ENCODE assay signal across 14 mouse cellular contexts in genomic region chr1:133196181-133196580, GRCm38 (mm10). TPM values are rescaled to one million over a fixed set of nuclear protein-coding genes. Genes with fewer than 3 reads are reported as not detected.
A peak's percentile ranks its signal among the peaks of the same experiment; 100 is the strongest.
DNase-seq lines count a peak whose midpoint lies in the region; ATAC-seq lines count a peak whose summit lies in the region.
"Had no signal": no experiment of that assay in that cellular context is flagged by ENCODE, and none has a peak within 500 bp of the region (broad histone marks: within the 10 kb centered on the region; RNA-seq: fewer than 3 reads in every experiment).

No protein-coding gene starts in this region.

- DNase-seq in ES-CJ7 (ENCODE audit: low read depth, low spot score) = peak; percentile 31
- peak; percentile 71 for DNase-seq in forebrain, embryonic 11.5 days (ENCODE audit: low spot score)
- DNase-seq in midbrain, embryonic 14.5 days = peak; percentile 48
- no peak for DNase-seq in heart, postnatal 4 days
- no peak for DNase-seq in thymus, postnatal 4 days
- no peak for DNase-seq in thymus, postnatal 36 days
- no peak for DNase-seq in kidney, adult 11 months
- DNase-seq: adrenal gland, postnatal 25 days; cerebellum, postnatal 25 days; liver, embryonic 13.5 days had no signal

- H3K4me3 ChIP-seq in forebrain, embryonic 11.5 days (ENCODE audit: low read depth, low read length) = no peak overlapping the region
- H3K4me3 ChIP-seq in hindbrain, embryonic 12.5 days = no peak overlapping the region
- H3K4me3 ChIP-seq in midbrain, embryonic 14.5 days (replicated peaks; ENCODE audit: low read depth, low read length) = no peak overlapping the region
- H3K4me3 ChIP-seq: embryonic facial prominence, embryonic 12.5 days; liver, embryonic 13.5 days had no signal

- H3K9me3 ChIP-seq in forebrain, embryonic 11.5 days (ENCODE audit: control insufficient read depth, low read length) = no peaks in the 10 kb centered on the region
- no peaks in the 10 kb centered on the region for H3K9me3 ChIP-seq in hindbrain, embryonic 12.5 days (replicated peaks)
- no peaks in the 10 kb centered on the region for H3K9me3 ChIP-seq in midbrain, embryonic 14.5 days (ENCODE audit: control insufficient read depth, low read length)
- H3K9me3 ChIP-seq: embryonic facial prominence, embryonic 12.5 days; liver, embryonic 13.5 days had no signal

- H3K4me2 ChIP-seq in forebrain, embryonic 11.5 days (ENCODE audit: low read depth, low read length, severe bottlenecking) = no peak overlapping the region
- H3K4me2 ChIP-seq in hindbrain, embryonic 12.5 days (replicated peaks) = no peak overlapping the region
- no peak overlapping the region for H3K4me2 ChIP-seq in midbrain, embryonic 14.5 days (ENCODE audit: low read length)
- H3K4me2 ChIP-seq: embryonic facial prominence, embryonic 12.5 days; liver, embryonic 13.5 days had no signal

- no peak overlapping the region; the same call in 1 of the 2 replicates for H3K9ac ChIP-seq in forebrain, embryonic 11.5 days (ENCODE audit: low read length)
- H3K9ac ChIP-seq in hindbrain, embryonic 12.5 days = no peak overlapping the region
- H3K9ac ChIP-seq in midbrain, embryonic 14.5 days (replicated peaks; ENCODE audit: low read length) = no peak overlapping the region
- H3K9ac ChIP-seq: embryonic facial prominence, embryonic 12.5 days; liver, embryonic 13.5 days had no signal

- H3K4me1 ChIP-seq in forebrain, embryonic 11.5 days (replicated peaks; ENCODE audit: control insufficient read depth, insufficient read depth, low read length) = peaks cover 25% of the 10 kb centered on the region
- peaks cover 63% of the 10 kb centered on the region for H3K4me1 ChIP-seq in hindbrain, embryonic 12.5 days
- peaks cover 48% of the 10 kb centered on the region for H3K4me1 ChIP-seq in midbrain, embryonic 14.5 days (ENCODE audit: control insufficient read depth, insufficient read depth, low read length)
- H3K4me1 ChIP-seq: liver, embryonic 13.5 days had no signal

- WGBS in forebrain, embryonic 11.5 days = 15% methylated on average over 6 of the region's 6 CpGs
- WGBS in hindbrain, embryonic 12.5 days = 17% methylated on average over 6 of the region's 6 CpGs
- 20% methylated on average over 6 of the region's 6 CpGs for WGBS in midbrain, embryonic 14.5 days

- peaks cover 11% of the 10 kb centered on the region for H3K27me3 ChIP-seq in forebrain, embryonic 11.5 days (ENCODE audit: control insufficient read depth, insufficient read depth, low read length)
- H3K27me3 ChIP-seq in hindbrain, embryonic 12.5 days = no peaks in the 10 kb centered on the region; the same call in 1 of the 2 replicates
- no peaks in the 10 kb centered on the region for H3K27me3 ChIP-seq in midbrain, embryonic 14.5 days (ENCODE audit: control insufficient read depth, insufficient read depth, low read length)
- H3K27me3 ChIP-seq: embryonic facial prominence, embryonic 12.5 days had no signal

- ATAC-seq in forebrain, embryonic 11.5 days (replicated peaks; ENCODE audit: low FRiP score) = peak; percentile 64
- peak; percentile 46; the same call in 1 of the 2 replicates for ATAC-seq in hindbrain, embryonic 12.5 days (ENCODE audit: low FRiP score)
- no peak; the same call in 1 of the 2 replicates for ATAC-seq in midbrain, embryonic 14.5 days (ENCODE audit: low FRiP score, low TSS enrichment)
- ATAC-seq: activated CD4-positive, CD25-positive, alpha-beta regulatory T cell, adult 4 months; lung, postnatal 0 days had no signal

- peak overlapping the region; percentile 67; the same call in 1 of the 2 replicates for H3K27ac ChIP-seq in forebrain, embryonic 11.5 days (ENCODE audit: low read depth, low read length)
- peak overlapping the region; percentile 55 for H3K27ac ChIP-seq in hindbrain, embryonic 12.5 days
- H3K27ac ChIP-seq in midbrain, embryonic 14.5 days (replicated peaks; ENCODE audit: low read depth, low read length) = peak overlapping the region; percentile 80
- H3K27ac ChIP-seq: embryonic facial prominence, embryonic 12.5 days; liver, embryonic 13.5 days had no signal

- H3K36me3 ChIP-seq in forebrain, embryonic 11.5 days (ENCODE audit: control insufficient read depth, insufficient read depth, low read length) = no peaks in the 10 kb centered on the region
- H3K36me3 ChIP-seq in hindbrain, embryonic 12.5 days = no peaks in the 10 kb centered on the region
- H3K36me3 ChIP-seq in midbrain, embryonic 14.5 days (ENCODE audit: control insufficient read depth, insufficient read depth, low read length) = no peaks in the 10 kb centered on the region
- H3K36me3 ChIP-seq: embryonic facial prominence, embryonic 12.5 days; liver, embryonic 13.5 days had no signal

RNA-seq across cellular contexts. Expression of gene Plekha6, which starts 32.2 kb away (rescaled TPM):
- 16.2 and 18.8 TPM in 2 replicates for polyA plus RNA-seq in forebrain, embryonic 11.5 days (2014; fragmentation: Nextera tagmentation; extraction: Ambion mirVana)
- 25.8 and 29.1 TPM in 2 replicates for polyA plus RNA-seq in hindbrain, embryonic 12.5 days (2016; fragmentation: Nextera tagmentation; extraction: Ambion mirVana)
- polyA plus RNA-seq in midbrain, embryonic 14.5 days (2014; fragmentation: Nextera tagmentation; extraction: Ambion mirVana) = 18.4 and 25.4 TPM in 2 replicates
- 10 to 100 TPM; 42.1 to 45.9 TPM for total RNA-seq in heart, postnatal 4 days (2021)

Comparison
In these comparisons a context has a peak if more than half of its experiments do, and no peak if none do; other contexts are left out.
1. DNase-seq: peak in ES-CJ7 (single experiment), forebrain, embryonic 11.5 days (single experiment) and midbrain, embryonic 14.5 days (single experiment); none in heart, postnatal 4 days (single experiment), thymus, postnatal 4 days (single experiment), thymus, postnatal 36 days (0 of 2) and kidney, adult 11 months (single experiment).
2. Peak in every context shown above with its lines, with median percentiles within 50 percentile points of each other: H3K27ac ChIP-seq.